Mouse (Mus musculus): Measurements from ENCODE around the gene Gatc.

- TF ChIP-seq CTCF (IDR thresholded peaks at IDR 0.05; ENCODE audit: low read depth) (no peak), EP300 (IDR thresholded peaks at IDR 0.05; ENCODE audit: low read depth) (no peak)
These were observed 21.2 kb upstream of the Gatc start for GRCm38 (mm10) chr5:115362216-115362615.
